Mouse (Mus musculus) megakaryocyte, embryonic 14.5 days (primary cell): Measurements from ENCODE around the gene Sgca.

Experiments
- FLI1 ChIP-seq: IDR thresholded peaks from 2 replicates; pipeline ENCODE4 v1.6.1; 2012; ENCODE audit warnings: low read length, inconsistent platforms, mixed read lengths
- GATA1 ChIP-seq: IDR thresholded peaks from 3 replicates; pipeline ENCODE4 v1.6.1; 2012; ENCODE audit warnings: mixed read lengths, low read length, inconsistent platforms, borderline replicate concordance

GRCm38 (mm10) chr11:95004136-95004936 lies 28.2 kb upstream of the Sgca start:
- TF ChIP-seq FLI1: no peak
- no peak for TF ChIP-seq GATA1
